Mouse (Mus musculus): ENCODE data around the gene 4930455H04Rik.

DNA sequence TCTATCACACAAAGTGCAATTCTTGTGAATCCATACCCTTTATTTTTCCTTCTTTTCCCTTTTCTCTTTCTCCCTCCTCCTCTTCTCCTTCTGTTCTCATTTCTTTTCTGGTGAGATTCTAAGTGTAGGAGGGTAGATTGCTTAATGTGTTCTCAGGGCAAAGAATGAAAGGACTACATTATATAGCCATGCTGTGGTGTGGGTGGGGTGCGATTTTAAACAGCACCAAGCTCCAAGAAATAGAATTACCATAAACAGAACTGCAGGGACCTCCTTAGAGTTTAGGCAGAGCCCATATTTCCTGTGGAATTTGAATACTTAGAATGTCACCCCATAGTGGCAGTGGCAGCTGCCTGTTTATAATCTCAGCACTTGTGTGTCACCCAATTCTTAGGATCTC is 17.7 kb downstream of the 4930455H04Rik start:
- TF ChIP-seq CTCF (IDR thresholded peaks at IDR 0.05; ENCODE audit: borderline replicate concordance, insufficient read depth, low read depth, low read length) (no peak), POLR2A (IDR thresholded peaks at IDR 0.05; ENCODE audit: borderline replicate concordance, insufficient read depth, low read length) (no peak)

All from cerebellum, adult 2 months (tissue).